In genomic region chr2:68426977-68427577, GRCm38 (mm10) we compare ENCODE assay signal across 21 mouse cellular contexts. TPM values are rescaled to one million over a fixed set of nuclear protein-coding genes. Genes with fewer than 3 reads are reported as not detected.
DNase-seq lines count a peak whose midpoint lies in the region; ATAC-seq lines count a peak whose summit lies in the region.
"Had no signal": no experiment of that assay in that cellular context is flagged by ENCODE, and none has a peak within 500 bp of the region (broad histone marks: within the 10 kb centered on the region; RNA-seq: fewer than 3 reads in every experiment).

No protein-coding gene starts in this region.

- peak; percentile 74 for ATAC-seq in frontal cortex, adult (ENCODE audit: low TSS enrichment)
- peak; percentile 32; the same call in 1 of the 2 replicates for ATAC-seq in hindbrain, embryonic 16.5 days
- ATAC-seq in hindbrain, embryonic 13.5 days (ENCODE audit: low FRiP score) = no peak
- ATAC-seq in liver, embryonic 12.5 days = no peak
- ATAC-seq: activated CD4-positive, CD25-positive, alpha-beta regulatory T cell, adult 4 months; forebrain, embryonic 14.5 days; hindbrain, postnatal 0 days had no signal

- no peak overlapping the region for H3K4me2 ChIP-seq in hindbrain, embryonic 16.5 days (ENCODE audit: low read length)
- no peak overlapping the region for H3K4me2 ChIP-seq in hindbrain, embryonic 13.5 days
- H3K4me2 ChIP-seq in liver, embryonic 12.5 days = no peak overlapping the region
- H3K4me2 ChIP-seq: embryonic facial prominence, embryonic 15.5 days; heart, embryonic 13.5 days had no signal

- intact Hi-C loops in gastrocnemius, postnatal 36 days (cut with DNase I) = no loop called here

- 67% methylated on average over 5 of the region's 5 CpGs for WGBS in hindbrain, embryonic 16.5 days
- 65% methylated on average over 5 of the region's 5 CpGs for WGBS in hindbrain, embryonic 13.5 days
- 64% methylated on average over 5 of the region's 5 CpGs for WGBS in liver, embryonic 12.5 days (ENCODE audit: insufficient replicate concordance)

- no peaks in the 10 kb centered on the region for H3K9me3 ChIP-seq in hindbrain, embryonic 16.5 days (ENCODE audit: control insufficient read depth, low read length)
- no peaks in the 10 kb centered on the region for H3K9me3 ChIP-seq in hindbrain, embryonic 13.5 days
- no peaks in the 10 kb centered on the region for H3K9me3 ChIP-seq in liver, embryonic 12.5 days (replicated peaks)
- H3K9me3 ChIP-seq: embryonic facial prominence, embryonic 15.5 days; forebrain, embryonic 10.5 days; heart, embryonic 13.5 days had no signal

- peaks cover 2% of the 10 kb centered on the region; the same call in 1 of the 2 replicates for H3K4me1 ChIP-seq in hindbrain, embryonic 16.5 days (ENCODE audit: control insufficient read depth, insufficient read depth, low read depth, low read length)
- no peaks in the 10 kb centered on the region for H3K4me1 ChIP-seq in hindbrain, embryonic 13.5 days (replicated peaks)
- peaks cover 35% of the 10 kb centered on the region for H3K4me1 ChIP-seq in liver, embryonic 12.5 days
- H3K4me1 ChIP-seq: embryonic facial prominence, embryonic 15.5 days had no signal

- no peak overlapping the region for H3K27ac ChIP-seq in hindbrain, embryonic 16.5 days (ENCODE audit: low read depth, low read length)
- no peak overlapping the region for H3K27ac ChIP-seq in hindbrain, embryonic 13.5 days
- peak overlapping the region; percentile 37; the same call in 1 of the 2 replicates for H3K27ac ChIP-seq in liver, embryonic 12.5 days
- H3K27ac ChIP-seq: embryonic facial prominence, embryonic 15.5 days; forebrain, embryonic 10.5 days; heart, embryonic 13.5 days; hindbrain, postnatal 0 days had no signal

- H3K36me3 ChIP-seq in hindbrain, embryonic 16.5 days (ENCODE audit: control insufficient read depth, insufficient read depth, low read length) = no peaks in the 10 kb centered on the region
- H3K36me3 ChIP-seq in hindbrain, embryonic 13.5 days = no peaks in the 10 kb centered on the region
- H3K36me3 ChIP-seq in liver, embryonic 12.5 days = no peaks in the 10 kb centered on the region
- H3K36me3 ChIP-seq: embryonic facial prominence, embryonic 15.5 days had no signal

- no peak overlapping the region for H3K4me3 ChIP-seq in hindbrain, embryonic 16.5 days (ENCODE audit: low read length)
- no peak overlapping the region for H3K4me3 ChIP-seq in hindbrain, embryonic 13.5 days
- H3K4me3 ChIP-seq in liver, embryonic 12.5 days = no peak overlapping the region
- H3K4me3 ChIP-seq: embryonic facial prominence, embryonic 15.5 days; erythroblast, embryonic 14.5 days; forebrain, embryonic 10.5 days; heart, embryonic 13.5 days had no signal

- no peak for DNase-seq in frontal cortex, postnatal 36 days (ENCODE audit: low spot score in 2 of 2)
- DNase-seq in liver = no peak
- peak; percentile 60 for DNase-seq in brain, adult 2 months (ENCODE audit: low read depth, low spot score)
- no peak for DNase-seq in gastrocnemius, postnatal 36 days
- DNase-seq: adrenal gland, postnatal 14 days; cerebellum, adult 9-11 months; embryo, embryonic 11 days; gastrocnemius, postnatal 10 days; heart, postnatal 36 days had no signal

- H3K9ac ChIP-seq in hindbrain, embryonic 16.5 days (ENCODE audit: low read depth, low read length) = no peak overlapping the region
- H3K9ac ChIP-seq in hindbrain, embryonic 13.5 days = no peak overlapping the region
- H3K9ac ChIP-seq in liver, embryonic 12.5 days = no peak overlapping the region
- H3K9ac ChIP-seq: embryonic facial prominence, embryonic 15.5 days; heart, embryonic 13.5 days had no signal

- H3K27me3 ChIP-seq in hindbrain, embryonic 16.5 days (replicated peaks; ENCODE audit: control insufficient read depth, insufficient read depth, low read length) = no peaks in the 10 kb centered on the region
- H3K27me3 ChIP-seq in hindbrain, embryonic 13.5 days = no peaks in the 10 kb centered on the region
- no peaks in the 10 kb centered on the region for H3K27me3 ChIP-seq in liver, embryonic 12.5 days (replicated peaks)
- H3K27me3 ChIP-seq: embryonic facial prominence, embryonic 15.5 days; heart, embryonic 13.5 days had no signal

RNA-seq across cellular contexts. Expression of gene Stk39, which starts 45.0 kb away (rescaled TPM):
- 25.1 and 30.3 TPM in 2 replicates for polyA plus RNA-seq in hindbrain, embryonic 16.5 days (2015; fragmentation: Nextera tagmentation; extraction: Ambion mirVana)
- 36.8 and 39.4 TPM in 2 replicates for polyA plus RNA-seq in hindbrain, embryonic 13.5 days (2015; fragmentation: Nextera tagmentation; extraction: Ambion mirVana)
- polyA plus RNA-seq in liver, embryonic 12.5 days (2016; fragmentation: Nextera tagmentation; extraction: Ambion mirVana) = 4.8 and 5.9 TPM in 2 replicates
- total RNA-seq in gastrocnemius, postnatal 36 days (2021) = 1 to 10 TPM; 2.5 to 3.8 TPM
- total RNA-seq: MEL had no signal
- polyA plus RNA-seq: erythroblast, embryonic 14.5 days had no signal

Comparison
In these comparisons a context has a peak if more than half of its experiments do, and no peak if none do; other contexts are left out.
1. ATAC-seq: peak in frontal cortex, adult (single experiment) and hindbrain, embryonic 16.5 days (single experiment); none in hindbrain, embryonic 13.5 days (single experiment) and liver, embryonic 12.5 days (single experiment).